Mouse (Mus musculus): ENCODE results near the gene Mcat.

The Mcat gene

GRCm38 (mm10) chr15:83576651-83577050 lies 13.1 kb upstream of the Mcat start:
- DNase-seq (ENCODE audit: low read depth, low spot score): no peak

DNA sequence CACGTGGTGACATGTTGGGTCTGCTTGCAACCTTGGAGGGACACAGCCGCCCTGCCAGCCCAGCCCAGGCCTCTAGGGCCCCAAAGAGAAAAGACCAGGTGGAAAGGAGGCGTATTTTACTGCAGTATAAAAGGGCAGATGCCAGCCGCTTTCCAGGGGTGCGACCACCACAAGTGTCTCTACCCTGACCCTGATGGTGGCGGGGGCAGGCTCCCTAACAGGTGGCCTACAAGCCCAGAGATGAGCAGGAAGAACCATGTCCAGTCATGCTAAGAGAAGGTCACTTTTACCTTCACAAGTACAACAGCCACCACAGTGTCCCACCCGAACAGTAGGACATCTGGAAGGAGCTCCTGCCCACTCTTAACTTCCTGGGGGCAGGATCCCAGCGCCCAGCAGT lies 12.0 kb upstream of the Mcat start:
- DNase-seq (ENCODE audit: low read depth, low spot score): no peak

DNA sequence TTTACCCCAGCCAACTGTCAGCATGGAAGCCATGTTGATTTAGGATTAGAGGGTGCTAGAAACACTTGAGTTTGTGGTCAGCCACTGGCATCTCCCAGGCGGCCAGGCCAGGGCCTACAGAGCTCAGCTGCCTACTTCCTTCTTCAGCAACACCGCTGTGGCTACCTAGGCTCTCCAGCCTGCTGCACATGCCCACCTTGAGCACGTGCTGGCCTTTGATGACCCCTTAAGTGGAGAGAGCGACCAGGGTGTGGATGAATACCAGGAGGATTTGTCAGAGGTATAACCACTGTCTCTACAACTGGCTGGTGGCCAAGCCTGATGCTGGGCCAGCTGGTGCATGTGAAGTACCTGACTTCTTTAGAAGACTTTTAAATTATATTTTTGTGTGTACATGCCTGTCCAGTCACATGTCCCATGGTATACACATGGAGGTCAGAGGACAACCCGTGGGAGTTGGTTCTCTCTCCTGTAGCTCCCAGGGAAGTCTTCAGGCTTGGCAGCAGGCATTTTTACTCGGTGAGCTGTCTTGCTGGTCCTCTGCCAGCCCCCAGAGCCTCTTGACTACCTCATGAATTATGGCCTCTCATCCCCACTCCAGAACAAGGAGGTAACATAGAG lies 11.3 kb upstream of the Mcat start:
- DNase-seq (ENCODE audit: low read depth, low spot score): no peak

DNA sequence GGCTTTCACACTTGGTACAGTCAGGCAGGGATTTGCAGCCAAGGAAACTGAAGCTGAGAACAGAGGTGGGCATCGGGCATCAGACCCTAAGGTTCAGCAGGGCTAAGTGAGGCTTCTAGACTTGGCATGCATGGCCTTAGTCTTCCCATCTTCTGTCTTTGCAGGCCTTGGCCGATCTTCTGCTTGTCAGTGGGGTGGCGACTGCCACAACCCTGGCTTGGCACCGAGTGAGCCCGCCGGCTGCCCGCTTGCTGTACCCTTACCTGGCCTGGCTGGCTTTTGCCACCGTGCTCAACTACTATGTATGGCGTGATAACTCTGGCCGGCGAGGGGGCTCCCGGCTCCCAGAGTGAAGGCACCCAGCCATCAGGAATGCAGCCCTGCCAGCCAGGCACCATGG lies 10.0 kb upstream of the Mcat start:
- DNase-seq (ENCODE audit: low read depth, low spot score): no peak

DNA sequence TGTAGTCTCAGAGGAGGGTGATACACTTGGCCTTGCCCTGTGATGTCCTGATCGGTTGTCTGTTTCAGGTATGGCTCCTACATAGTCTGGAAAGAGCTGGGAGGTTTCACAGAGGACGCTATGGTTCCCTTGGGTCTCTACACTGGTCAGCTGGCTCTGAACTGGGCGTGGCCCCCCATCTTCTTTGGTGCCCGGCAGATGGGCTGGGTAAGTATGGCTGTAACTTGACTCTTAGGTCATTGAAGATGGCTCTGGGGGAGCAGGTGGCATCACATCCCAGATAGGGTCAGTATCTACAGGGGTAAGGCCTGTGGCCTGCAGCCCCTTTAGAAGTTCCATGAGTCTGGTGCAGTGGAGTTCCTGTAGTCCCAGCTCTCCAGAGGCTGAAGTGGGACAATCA lies 8.5 kb upstream of the Mcat start:
- no peak for DNase-seq (ENCODE audit: low read depth, low spot score)

DNA sequence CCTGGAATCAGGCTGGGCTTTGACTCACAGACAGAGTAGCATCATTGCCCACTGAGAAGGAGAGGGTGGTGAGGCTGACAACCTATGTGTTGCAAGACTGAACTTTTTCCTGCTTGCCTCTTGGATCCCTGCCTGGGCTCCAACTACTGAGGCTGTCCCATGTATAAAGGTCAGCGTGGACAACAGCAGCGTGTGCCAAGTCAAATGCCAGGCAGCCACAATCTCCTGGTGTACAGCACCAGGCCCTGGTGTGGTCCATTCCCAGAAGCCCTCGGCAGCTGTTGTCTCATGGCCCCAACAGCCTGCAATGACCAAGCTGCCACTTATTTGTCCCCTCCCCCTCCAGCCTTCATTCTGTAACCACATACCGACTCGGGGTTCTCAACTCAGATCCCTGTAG lies 8.0 kb upstream of the Mcat start:
- no peak for DNase-seq (ENCODE audit: low read depth, low spot score)

GRCm38 (mm10) chr15:83570641-83571040 lies 7.1 kb upstream of the Mcat start:
- DNase-seq (ENCODE audit: low read depth, low spot score): no peak

DNA sequence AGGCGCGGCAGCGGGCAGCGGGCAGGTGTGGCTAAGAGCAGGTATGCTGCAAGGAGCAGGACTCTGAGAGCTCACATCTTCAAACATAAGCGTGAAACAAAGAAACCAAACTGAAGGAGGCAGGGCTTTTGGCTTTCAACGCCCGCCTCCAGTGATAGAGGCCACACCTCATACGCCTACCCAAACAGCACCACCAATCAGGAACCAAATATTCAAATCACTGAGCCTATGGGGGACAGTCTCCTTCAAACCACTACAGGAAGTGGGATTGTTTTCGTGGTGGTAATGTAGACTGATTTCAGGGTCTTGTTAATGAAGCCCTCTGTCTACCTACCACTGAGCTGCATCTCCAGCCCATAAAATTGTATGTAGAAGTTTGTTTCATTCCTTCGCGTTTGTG lies 6.1 kb upstream of the Mcat start:
- DNase-seq (ENCODE audit: low read depth, low spot score): no peak

DNA sequence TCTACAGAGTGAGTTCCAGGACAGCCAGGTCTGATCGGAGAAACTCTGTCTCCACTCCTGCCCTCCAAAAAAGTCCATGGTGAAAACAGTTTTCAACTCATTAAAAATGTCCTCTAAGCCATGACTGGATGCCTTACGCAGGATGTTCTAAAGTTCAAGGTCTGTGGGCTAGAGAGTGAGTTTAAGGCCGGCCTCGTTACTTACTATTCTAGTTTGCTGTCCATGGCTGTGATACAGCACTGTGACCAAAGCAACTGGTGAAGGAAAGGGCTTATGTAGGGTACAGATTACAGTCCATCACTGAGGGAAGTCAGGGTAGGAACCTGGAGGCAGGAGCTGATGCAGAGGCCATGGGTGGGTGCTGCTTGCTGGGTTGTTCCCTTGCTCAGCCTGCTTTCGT lies 5.0 kb upstream of the Mcat start:
- DNase-seq (ENCODE audit: low read depth, low spot score): no peak

- DNase-seq (ENCODE audit: low read depth, low spot score): no peak
Observed at GRCm38 (mm10) chr15:83567728-83568127, 4.1 kb upstream of the Mcat start.

- DNase-seq (ENCODE audit: low read depth, low spot score): no peak
Observed at GRCm38 (mm10) chr15:83566006-83566405, 2.4 kb upstream of the Mcat start.

GRCm38 (mm10) chr15:83565434-83565833 lies 1.8 kb upstream of the Mcat start:
- no peak for DNase-seq (ENCODE audit: low read depth, low spot score)

GRCm38 (mm10) chr15:83563857-83564651 lies 467 bp upstream of the Mcat start:
- DNase-seq (ENCODE audit: low read depth, low spot score): no peak

DNA sequence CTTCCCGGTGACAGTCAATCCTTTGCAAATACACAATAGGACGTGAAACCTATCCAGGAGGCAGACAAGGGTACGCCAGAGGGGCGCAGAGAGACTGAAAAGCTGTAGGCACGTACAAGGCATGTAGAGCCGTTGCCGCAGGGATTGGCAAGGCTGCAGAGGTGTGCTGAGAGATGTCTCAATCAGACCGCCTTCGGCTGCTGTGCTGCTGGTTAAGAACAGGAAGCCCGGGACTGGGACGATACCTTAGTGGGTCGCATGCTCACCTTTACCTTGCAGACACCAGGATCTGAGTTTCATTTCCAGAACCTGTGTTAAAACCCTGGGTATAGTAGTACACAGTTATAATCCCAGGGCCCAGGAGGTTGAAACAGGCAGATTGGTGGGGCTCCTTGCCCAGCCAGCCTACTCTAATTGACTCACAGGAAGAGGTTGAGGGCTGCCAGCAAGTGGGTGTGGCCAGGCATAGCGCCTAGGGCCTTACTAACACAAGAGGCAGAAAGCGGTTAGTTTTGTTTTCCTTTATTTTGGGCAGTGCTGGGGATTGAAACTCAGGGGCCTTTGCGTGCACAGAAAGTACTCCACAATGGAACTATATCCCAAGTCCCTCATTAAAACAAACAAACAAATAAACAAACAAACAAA lies 839 bp downstream of the Mcat start:
- no peak for DNase-seq (ENCODE audit: low read depth, low spot score)

DNA sequence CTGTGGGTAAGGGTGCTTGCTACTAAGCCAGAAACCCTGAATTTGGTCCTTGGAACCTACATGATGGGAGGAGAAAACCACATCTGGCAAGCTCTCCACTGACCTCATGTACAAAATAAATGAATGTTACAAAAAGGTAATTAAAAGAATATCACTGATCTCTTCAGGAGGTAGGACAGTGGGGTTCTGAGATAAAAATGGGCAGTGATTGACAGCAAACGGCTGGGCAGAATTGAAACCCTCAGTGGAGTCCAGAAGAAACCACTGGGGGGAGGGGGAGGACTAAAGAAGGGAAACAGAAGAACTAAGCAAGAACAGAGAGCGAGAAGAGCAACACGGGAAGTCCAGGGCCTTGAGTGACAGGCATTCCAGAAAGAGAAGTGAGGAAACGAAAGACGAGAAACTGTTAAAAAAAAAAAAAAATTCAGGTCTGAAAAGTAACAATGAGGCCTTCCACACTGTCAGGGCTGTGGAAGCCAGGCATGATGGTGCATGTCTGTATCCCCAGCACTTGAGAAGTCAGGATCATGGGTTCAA lies 2.6 kb downstream of the Mcat start:
- no peak for DNase-seq (ENCODE audit: low read depth, low spot score)

DNA sequence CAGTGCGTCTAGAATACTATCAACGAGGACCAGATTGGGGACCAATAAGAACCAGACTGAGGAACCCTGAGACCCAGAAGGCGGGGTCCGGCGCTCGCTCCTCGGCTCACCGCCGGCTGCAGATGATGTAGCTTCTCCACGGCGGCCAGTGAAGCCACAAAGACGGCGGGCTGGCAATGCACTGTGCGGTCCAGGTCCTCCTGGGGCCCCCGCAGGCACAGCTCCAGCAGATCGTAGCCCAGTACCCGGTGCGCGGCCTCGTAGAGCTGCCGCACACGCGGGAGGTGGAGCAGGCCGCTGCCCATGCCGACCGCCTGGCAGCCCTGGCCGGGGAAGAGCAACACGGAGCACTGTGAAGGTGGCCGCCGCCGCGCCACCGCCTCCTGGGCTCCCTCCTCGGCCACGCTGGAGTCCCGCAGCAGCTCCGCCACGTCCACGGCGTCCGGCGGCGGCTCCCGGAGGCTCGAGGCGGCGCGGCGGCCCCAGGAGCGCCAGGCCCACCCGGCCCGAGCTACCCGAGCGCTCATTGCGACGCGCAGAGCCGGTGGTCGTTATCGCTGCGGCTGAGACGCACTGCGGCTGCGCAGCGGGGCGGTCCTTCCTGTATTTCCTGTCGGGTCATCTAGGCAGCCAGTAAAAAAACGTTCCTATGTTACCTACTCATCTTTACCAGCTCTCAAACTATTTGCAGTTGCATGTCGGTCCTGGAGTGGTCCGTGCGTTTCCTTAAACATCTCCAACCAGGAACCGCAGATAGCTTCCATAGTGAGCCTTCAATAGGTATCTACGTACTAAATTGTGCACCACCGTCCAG lies 8.2 kb downstream of the Mcat start:
- peak; percentile 74 for DNase-seq (ENCODE audit: low read depth, low spot score)

GRCm38 (mm10) chr15:83553831-83554230 lies 9.8 kb downstream of the Mcat start:
- no peak for DNase-seq (ENCODE audit: low read depth, low spot score)

DNA sequence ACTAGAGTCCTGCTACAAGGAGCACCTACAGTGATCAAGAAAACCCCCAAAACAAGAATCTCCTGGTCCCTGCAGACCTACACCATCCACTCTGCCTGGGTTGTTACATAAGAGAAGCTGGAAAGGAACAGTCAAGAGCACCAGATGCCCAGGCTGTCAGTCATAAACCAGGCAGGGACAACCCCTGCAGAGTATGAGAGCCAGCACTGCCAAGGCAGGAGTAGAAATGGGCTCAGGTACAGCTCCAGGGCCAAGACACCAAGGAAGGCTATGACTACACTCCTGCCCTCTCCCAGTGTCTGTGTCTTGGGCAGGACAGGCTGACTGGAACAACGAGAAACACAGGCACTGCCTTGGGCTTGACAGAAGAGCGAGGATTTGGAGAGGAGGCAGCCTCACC lies 13.4 kb downstream of the Mcat start:
- DNase-seq (ENCODE audit: low read depth, low spot score): no peak

GRCm38 (mm10) chr15:83547144-83547543 lies 16.4 kb downstream of the Mcat start:
- DNase-seq (ENCODE audit: low read depth, low spot score): no peak

DNA sequence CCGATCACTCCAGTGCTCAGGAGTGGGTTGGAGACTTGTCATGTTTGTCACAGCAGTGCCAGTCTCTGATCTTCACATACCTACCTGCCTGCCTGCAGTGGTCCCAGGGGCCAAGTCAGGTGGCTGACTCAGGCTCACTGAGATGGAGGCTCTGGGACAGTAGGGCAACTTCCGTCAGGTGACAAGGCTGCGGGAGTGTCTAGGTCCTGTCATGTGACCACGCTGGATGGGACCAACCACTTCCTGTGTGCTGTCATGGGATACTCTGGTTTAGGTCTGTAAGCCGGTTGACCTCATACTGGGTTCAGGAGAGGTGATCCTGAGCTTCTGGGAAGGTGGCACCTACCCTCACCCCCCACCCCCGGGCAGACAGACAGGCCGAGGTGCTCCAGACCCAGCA lies 17.6 kb downstream of the Mcat start:
- DNase-seq (ENCODE audit: low read depth, low spot score): no peak

GRCm38 (mm10) chr15:83541647-83542287 lies 21.8 kb downstream of the Mcat start:
- DNase-seq (ENCODE audit: low read depth, low spot score): no peak

All from brain, embryonic 18.5 days (tissue).